Mouse (Mus musculus) hematopoietic stem cell, adult 5-6 weeks (primary cell): ENCODE measurements around the gene C1ql2. TPM values are rescaled to one million over a fixed set of nuclear protein-coding genes. Genes with fewer than 3 reads are reported as not detected.

Experiments used
- ATAC-seq, 2 experiments: fragments of 125-278 bp in 1 of 2; replicated peaks in 1 of 2; 2 replicates each; pipeline ENCODE4 v1.8.0; 2016 to 2017; ENCODE audit warnings: inconsistent platforms in 2 of 2, mild to moderate bottlenecking in 2 of 2, moderate number of reproducible peaks in 2 of 2, low read depth in 1 of 2, moderate TSS enrichment in 1 of 2; ENCODE audit not compliant: low FRiP score in 2 of 2, poor library complexity in 2 of 2, severe bottlenecking in 2 of 2, insufficient read depth in 1 of 2, low TSS enrichment in 1 of 2
- total RNA-seq: library from RNA; stranded (forward); fragments of 172-1452, 232-1000 nt; gene quantifications from 2 replicates; pipeline ENCODE4 v1.2.3, GENCODE M21; 2017

C1ql2 gene
- total RNA-seq, result not detected in 2 replicates

GRCm38 (mm10) chr1:120340419-120341171 is at the start of gene C1ql2:
Gene C1ql2 (plus strand): TSS chr1:120340582.
- ATAC-seq, result no peak

DNA sequence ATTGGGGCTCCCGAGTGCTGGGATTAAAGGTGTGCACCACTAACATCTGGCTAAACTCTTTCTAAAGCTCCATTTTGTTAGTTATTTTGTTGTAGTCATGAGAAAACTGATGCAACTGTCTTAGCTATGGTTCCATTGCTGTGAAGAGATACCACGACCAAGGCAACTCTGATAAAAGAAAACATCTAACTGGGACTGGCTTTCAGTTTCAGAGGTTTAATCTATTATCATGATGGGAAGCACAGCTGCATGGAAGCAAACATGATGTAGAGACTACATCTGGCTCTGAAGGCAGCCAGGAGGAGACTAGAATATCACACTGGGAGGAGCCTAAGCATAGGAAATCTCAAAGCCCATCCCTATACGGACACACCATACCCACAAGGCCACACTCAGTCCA is 48.7 kb upstream of the C1ql2 start:
- no peak for ATAC-seq

- ATAC-seq, result peak; percentile 81 to 86
Measured at GRCm38 (mm10) chr1:120293803-120294202, 46.6 kb upstream of the C1ql2 start.

DNA sequence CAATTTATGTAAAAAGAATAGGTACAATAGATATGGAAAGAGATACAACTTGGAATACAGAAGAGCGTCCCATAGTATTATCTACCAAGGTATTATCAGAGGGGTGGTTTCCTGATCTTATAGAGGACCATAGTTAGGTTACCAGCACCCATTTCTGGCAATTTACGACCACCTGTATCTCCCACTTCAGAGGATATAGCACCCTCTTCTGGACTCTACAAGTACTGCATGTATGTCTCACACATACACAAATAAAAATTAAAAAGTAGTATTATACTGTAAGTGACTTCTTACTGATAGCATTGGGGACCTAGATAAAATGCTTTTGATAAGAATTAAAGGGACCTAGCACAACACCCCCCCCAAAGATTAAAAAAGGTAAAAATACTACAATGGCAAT is 43.4 kb upstream of the C1ql2 start:
- no peak for ATAC-seq

- no peak for ATAC-seq
Measured at GRCm38 (mm10) chr1:120305801-120306200, 34.6 kb upstream of the C1ql2 start.

DNA sequence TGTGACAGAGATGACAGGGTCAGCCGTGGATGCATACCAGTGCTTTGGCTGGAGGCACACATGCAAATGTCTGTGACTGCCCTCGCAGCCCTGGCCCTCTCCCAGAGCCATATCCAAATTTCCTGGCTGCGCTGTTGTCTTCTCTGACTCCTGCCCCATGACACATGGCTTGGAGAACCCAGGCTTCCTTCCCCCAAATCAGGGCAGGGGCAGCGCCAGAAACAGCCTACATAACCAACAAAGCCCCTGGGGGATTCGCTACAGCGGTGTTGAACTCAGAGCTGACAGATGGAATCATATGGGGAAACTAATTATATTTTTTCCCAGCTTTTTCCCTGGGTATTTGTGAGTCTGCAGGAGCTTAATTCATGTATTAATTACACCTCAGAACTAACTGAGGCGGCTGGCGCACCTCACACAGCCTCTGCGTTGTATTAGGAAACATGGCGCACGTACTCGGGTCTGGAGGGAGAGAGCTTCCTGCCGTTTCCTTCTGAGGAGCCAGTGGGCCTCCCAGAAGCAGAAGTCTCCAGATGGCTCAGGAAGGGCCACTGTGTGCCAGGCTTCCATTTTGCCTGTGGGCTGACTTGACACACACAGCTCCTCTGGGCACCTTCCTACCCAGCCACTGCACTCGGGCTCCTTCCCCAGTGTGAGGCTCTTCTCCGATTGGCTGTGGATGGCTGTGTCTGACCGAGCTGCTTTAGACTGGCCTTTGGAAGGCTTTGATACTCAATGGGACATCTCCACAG is 18.9 kb upstream of the C1ql2 start:
- ATAC-seq, result no peak

DNA sequence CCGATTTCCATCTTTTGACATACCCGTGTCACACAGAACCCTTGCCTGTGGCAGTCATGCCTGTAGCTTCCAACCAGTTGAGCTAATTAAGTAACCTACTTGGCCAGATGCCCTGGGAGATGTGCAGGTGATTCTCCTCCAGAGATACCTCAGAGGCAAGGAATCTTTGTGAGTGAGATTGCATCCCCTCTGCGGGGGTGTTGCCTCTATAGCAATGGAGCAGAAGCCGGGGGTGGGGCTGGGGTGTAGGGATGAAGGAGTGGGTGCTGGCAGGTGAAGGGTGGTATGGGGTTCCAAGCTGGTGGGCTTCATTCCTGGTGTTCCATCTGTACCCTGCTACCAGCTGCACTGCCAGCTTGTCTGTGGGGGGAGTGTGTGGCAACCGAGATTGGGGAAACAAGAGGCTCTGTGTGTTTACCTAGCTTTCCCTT is 17.2 kb upstream of the C1ql2 start:
- ATAC-seq, result no peak

DNA sequence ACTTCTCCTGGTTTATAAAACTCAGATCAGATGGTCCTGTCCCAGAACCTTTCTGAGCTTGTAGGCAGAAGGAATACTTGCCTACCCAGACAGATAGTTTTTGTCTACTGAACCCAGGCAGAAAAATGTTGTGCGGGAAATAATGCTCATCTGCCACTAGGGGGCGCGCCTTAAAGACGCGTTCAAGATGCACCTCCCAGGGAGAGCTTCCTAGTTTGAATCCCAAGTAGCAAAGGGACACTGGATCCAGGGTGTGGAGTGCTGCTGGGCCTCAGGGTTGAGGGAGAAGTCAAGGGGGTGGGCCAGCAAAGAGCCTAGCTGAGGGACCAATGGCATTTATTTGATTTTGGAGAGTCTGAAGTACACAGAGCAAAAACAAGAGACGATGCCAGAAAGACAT is 12.7 kb upstream of the C1ql2 start:
- ATAC-seq, result no peak

DNA sequence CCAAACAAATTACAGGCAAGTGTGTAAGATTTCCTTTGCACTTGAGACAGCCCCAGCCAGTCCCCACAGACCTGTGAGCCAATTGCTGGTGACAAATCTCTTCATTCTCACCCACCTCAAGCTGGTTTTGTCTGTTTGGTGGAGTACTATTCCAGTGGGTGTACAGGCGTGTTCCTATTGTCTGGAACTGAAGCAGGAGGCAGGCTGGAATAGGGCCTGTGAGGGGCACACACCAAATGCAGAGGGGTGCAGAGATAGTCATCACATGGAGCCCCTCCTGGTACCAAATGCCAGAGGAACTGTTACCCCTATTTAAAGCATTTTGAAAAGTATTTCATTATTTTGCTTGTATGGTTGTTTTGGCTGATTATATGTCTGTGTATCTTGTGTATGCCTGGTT is 12.2 kb upstream of the C1ql2 start:
- ATAC-seq, result no peak

DNA sequence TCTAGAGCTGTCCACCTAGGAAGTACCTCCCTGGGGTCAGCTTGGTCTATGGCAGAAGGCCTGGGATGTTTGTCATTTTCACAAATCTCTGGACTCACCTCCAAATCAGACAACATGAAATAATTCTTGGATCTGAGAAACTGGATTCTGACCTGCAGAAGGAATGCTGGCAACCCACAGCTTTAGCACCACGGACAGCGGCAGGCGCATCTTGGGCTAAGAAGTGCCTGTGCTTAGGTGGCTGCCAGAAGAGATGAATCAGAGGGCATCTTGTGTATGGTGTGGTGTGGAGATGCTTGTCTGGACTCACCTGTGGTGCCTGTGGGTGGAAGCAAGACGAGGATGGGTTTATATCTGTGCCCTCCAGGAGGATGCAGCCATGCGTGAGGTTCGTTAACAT is 8.5 kb upstream of the C1ql2 start:
- ATAC-seq, result peak in 1 of 2 experiments; percentile 49; a peak in 1 of 4 replicates

GRCm38 (mm10) chr1:120337970-120338369 is 2.4 kb upstream of the C1ql2 start:
- ATAC-seq, result 0 out of 4 replicates have a peak, but pooled peaks of 1 of the 2 experiments have one; percentile 42

- no peak for ATAC-seq
Measured at GRCm38 (mm10) chr1:120341172-120341675, 842 bp downstream of the C1ql2 start.

DNA sequence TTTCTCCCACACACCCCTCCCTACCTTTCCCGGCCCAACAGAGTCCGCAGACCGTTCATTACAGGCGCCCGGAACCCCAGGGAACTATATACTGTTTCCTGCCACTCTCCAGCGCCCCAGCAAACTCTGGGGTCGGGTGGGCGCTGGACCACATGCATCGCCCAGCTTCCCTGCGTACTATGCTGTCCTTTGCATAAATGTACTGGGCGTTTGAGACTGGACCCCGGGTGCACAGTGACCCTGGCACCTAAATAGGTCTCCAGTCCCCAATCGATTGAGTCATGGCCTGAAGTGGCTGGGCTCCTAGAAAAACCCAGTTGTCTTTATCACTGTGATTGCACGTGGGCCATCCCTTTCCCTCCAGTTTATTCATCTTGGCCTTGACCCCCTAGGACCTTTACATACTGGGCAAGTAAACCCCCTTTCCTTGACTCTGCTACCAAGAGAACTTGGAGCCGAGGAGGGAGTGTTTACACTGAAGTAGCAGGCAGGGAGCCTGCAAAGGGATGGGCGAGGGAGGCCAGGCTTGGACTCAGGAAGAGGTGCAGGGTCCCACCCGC is 1.5 kb downstream of the C1ql2 start:
- ATAC-seq, result no peak

GRCm38 (mm10) chr1:120342371-120342821 is 2.0 kb downstream of the C1ql2 start:
- ATAC-seq, result 0 out of 4 replicates have a peak, but pooled peaks of 1 of the 2 experiments have one; percentile 14

DNA sequence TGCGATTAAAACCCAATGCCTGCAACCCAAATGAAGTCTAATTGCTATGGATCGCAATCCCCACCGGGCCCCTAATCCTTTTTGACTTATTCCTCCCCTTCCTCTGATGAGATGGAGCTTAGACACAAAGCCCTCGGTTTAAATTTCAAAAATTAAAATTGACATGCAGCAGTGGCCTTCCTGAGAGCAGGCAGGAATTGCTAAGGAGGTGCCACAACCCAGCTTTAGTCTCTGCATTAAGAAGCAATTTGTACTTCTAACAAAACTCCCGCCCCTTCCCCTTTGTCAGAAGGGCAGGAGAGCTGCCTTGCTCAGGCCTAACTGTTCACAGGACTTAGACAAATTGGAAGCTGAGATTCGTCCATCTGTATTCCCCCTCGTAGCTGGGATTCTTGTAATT is 4.6 kb downstream of the C1ql2 start:
- no peak for ATAC-seq

DNA sequence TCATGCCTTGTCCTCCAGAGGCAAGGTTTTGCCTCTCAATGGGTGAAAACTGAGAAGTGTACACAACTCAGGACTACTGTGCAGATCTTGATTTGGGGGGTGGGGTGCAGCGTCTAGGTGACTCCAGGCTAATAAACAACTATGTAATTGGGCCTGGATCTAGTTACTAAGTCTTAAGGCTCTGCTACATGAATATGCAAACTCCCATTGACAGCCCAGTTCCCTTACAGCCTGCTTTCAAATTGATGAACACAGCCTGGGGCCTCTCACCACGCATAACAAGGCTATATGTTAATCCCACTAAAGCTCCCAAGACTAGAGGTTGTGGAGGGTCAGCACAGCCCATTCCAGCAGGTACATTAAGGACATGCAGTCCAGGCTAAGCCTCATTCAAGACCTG is 14.0 kb downstream of the C1ql2 start:
- no peak for ATAC-seq

- no peak for ATAC-seq
Measured at GRCm38 (mm10) chr1:120357371-120358274, 17.2 kb downstream of the C1ql2 start.
